Mouse (Mus musculus) forebrain, embryonic 15.5 days (tissue): Measurements from ENCODE around the gene Snx4. TPM values are rescaled to one million over a fixed set of nuclear protein-coding genes. Genes with fewer than 3 reads are reported as not detected.

Source experiments
- ATAC-seq: fragments of 200-750 bp; cut with Nextera tagmentation; replicated peaks from 2 replicates; pipeline ENCODE4 v1.8.0; 2017; ENCODE audit warnings: mild to moderate bottlenecking, moderate TSS enrichment, moderate library complexity
- H3K27ac ChIP-seq: fragments of 300-500 bp; sonication (generic); replicated peaks from 2 replicates; pipeline ENCODE4 v1.5.1; 2015; ENCODE audit warnings: mild to moderate bottlenecking, inconsistent platforms
- H3K27me3 ChIP-seq: fragments of 300-500 bp; sonication (generic); 2 replicates; pipeline ENCODE4 v1.6.1; 2015; ENCODE audit warnings: inconsistent platforms
- H3K36me3 ChIP-seq: fragments of 300-500 bp; sonication (generic); 2 replicates; pipeline ENCODE4 v1.6.1; 2015; ENCODE audit warnings: mild to moderate bottlenecking, inconsistent platforms
- H3K4me1 ChIP-seq: fragments of 300-500 bp; sonication (generic); 2 replicates; pipeline ENCODE4 v1.6.1; 2015; ENCODE audit warnings: inconsistent platforms
- H3K4me2 ChIP-seq: fragments of 300-500 bp; sonication (generic); replicated peaks from 2 replicates; pipeline ENCODE4 v1.6.1; 2015; ENCODE audit warnings: mild to moderate bottlenecking, inconsistent platforms
- H3K4me3 ChIP-seq: fragments of 300-500 bp; sonication (generic); 2 replicates; pipeline ENCODE4 v1.5.1; 2015; ENCODE audit warnings: mild to moderate bottlenecking, inconsistent platforms
- H3K9ac ChIP-seq: fragments of 300-500 bp; sonication (generic); replicated peaks from 2 replicates; pipeline ENCODE4 v1.6.1; 2015; ENCODE audit warnings: mild to moderate bottlenecking, inconsistent platforms
- H3K9me3 ChIP-seq: fragments of 300-500 bp; sonication (generic); 2 replicates; pipeline ENCODE4 v1.6.1; 2016; ENCODE audit warnings: inconsistent platforms
- WGBS: fragments of 180-500 bp; shearing (Covaris S2); methylation state at CpG from one replicate; pipeline ENCODE4 v1.1.7; 2015; ENCODE audit warnings: mixed read lengths; 5-methylcytosine and 5-hydroxymethylcytosine counted together
- polyA plus RNA-seq: library from polyadenylated mRNA; unstranded; fragments of >200 nt; fragmentation: Nextera tagmentation; extraction: Ambion mirVana; gene quantifications from 2 replicates; pipeline ENCODE4 v1.2.1, GENCODE M21; 2015

Snx4 gene
- polyA plus RNA-seq, 1 experiment from 2014 or later: 79.4 TPM

GRCm38 (mm10) chr16:33289981-33290380, 38.7 kb downstream of the Snx4 start:
- Histone ChIP-seq H3K4me1 (no peaks in the 10 kb centered on the region), H3K4me3 (no peak overlapping the region), H3K4me2 (no peak overlapping the region), H3K27ac (no peak overlapping the region), H3K9me3 (no peaks in the 10 kb centered on the region), H3K9ac (no peak overlapping the region), H3K27me3 (no peaks in the 10 kb centered on the region), H3K36me3 (peaks cover 87% of the 10 kb centered on the region)
- ATAC-seq: no peak
- 86% methylated on average over 7 of the region's 7 CpGs for WGBS

GRCm38 (mm10) chr16:33292241-33292640, 41.0 kb downstream of the Snx4 start:
- Histone ChIP-seq H3K36me3 (peaks cover 89% of the 10 kb centered on the region), H3K27ac (no peak overlapping the region), H3K4me1 (no peaks in the 10 kb centered on the region), H3K4me2 (no peak overlapping the region), H3K9ac (no peak overlapping the region), H3K9me3 (no peaks in the 10 kb centered on the region), H3K4me3 (no peak overlapping the region), H3K27me3 (no peaks in the 10 kb centered on the region)
- no peak for ATAC-seq
- 97% methylated on average over 7 of the region's 7 CpGs for WGBS

GRCm38 (mm10) chr16:33294681-33295080, 43.4 kb downstream of the Snx4 start:
- H3K27me3 ChIP-seq: no peaks in the 10 kb centered on the region
- H3K4me2 ChIP-seq: no peak overlapping the region
- ATAC-seq: no peak
- peaks cover 81% of the 10 kb centered on the region for H3K36me3 ChIP-seq
- no peak overlapping the region for H3K27ac ChIP-seq
- WGBS: 93% methylated on average over 7 of the region's 7 CpGs
- no peaks in the 10 kb centered on the region for H3K4me1 ChIP-seq
- H3K9me3 ChIP-seq: no peaks in the 10 kb centered on the region
- no peak overlapping the region for H3K9ac ChIP-seq
- H3K4me3 ChIP-seq: no peak overlapping the region

DNA sequence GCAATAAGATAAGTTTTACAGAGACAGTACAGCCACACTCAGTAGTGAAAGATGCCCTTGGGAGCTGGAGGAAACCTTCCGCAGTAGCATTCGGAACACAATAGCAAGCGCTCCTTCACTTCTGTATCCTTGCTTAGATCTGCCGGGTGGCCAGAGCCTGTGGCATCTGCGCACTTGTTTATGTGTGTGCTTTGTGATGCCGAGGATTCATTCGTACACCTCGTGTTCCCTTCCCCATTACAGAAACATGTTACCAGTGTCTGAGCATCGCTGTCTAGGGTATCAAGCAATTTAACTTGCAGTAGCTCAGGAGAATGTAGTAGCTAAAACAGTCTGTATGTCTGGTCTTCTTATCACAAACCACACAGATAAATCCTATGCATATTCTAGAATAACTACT, 44.1 kb downstream of the Snx4 start:
- Histone ChIP-seq H3K27ac (no peak overlapping the region), H3K27me3 (no peaks in the 10 kb centered on the region), H3K4me3 (no peak overlapping the region), H3K4me2 (no peak overlapping the region), H3K9me3 (no peaks in the 10 kb centered on the region), H3K36me3 (peaks cover 78% of the 10 kb centered on the region), H3K4me1 (no peaks in the 10 kb centered on the region), H3K9ac (no peak overlapping the region)
- 95% methylated on average over 9 of the region's 9 CpGs for WGBS
- no peak for ATAC-seq

DNA sequence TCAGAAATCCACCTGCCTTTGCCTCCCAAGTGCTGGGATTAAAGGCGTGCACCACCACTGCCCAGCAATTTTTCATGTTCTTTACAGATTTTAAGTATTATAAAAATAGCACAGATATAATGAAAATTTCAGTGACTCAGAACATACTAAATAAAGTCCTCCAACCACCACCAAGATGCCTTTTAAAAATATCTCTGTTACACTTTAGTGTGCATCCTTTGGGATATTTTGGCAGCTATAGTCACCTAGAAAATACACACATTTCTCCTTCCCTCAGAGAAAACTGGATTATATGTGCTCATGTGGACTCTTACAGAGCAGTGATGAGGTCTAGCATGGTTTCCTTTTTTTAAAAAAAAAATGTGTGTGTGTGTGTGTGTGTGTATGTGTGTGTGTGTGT, 46.3 kb downstream of the Snx4 start:
- no peak for ATAC-seq
- H3K4me1 ChIP-seq: no peaks in the 10 kb centered on the region
- peaks cover 60% of the 10 kb centered on the region for H3K36me3 ChIP-seq
- H3K9me3 ChIP-seq: no peaks in the 10 kb centered on the region
- H3K27me3 ChIP-seq: no peaks in the 10 kb centered on the region
- 97% methylated on average over 1 of the region's 1 CpGs for WGBS
- no peak overlapping the region for H3K9ac ChIP-seq
- no peak overlapping the region for H3K4me2 ChIP-seq
- H3K27ac ChIP-seq: no peak overlapping the region
- H3K4me3 ChIP-seq: no peak overlapping the region

- Histone ChIP-seq H3K27ac (no peak overlapping the region), H3K36me3 (peaks cover 8% of the 10 kb centered on the region; the same call in 1 of the 2 replicates), H3K4me3 (no peak overlapping the region), H3K4me1 (no peaks in the 10 kb centered on the region), H3K27me3 (no peaks in the 10 kb centered on the region), H3K9ac (no peak overlapping the region), H3K4me2 (no peak overlapping the region), H3K9me3 (no peaks in the 10 kb centered on the region)
- 13% methylated on average over 4 of the region's 4 CpGs for WGBS
- ATAC-seq: peak; percentile 63
Measured at GRCm38 (mm10) chr16:33306633-33307070, 55.4 kb downstream of the Snx4 start.

- 71% methylated on average over 7 of the region's 7 CpGs for WGBS
- Histone ChIP-seq H3K36me3 (peaks cover 8% of the 10 kb centered on the region; the same call in 1 of the 2 replicates), H3K4me3 (no peak overlapping the region), H3K27ac (no peak overlapping the region), H3K4me2 (no peak overlapping the region), H3K4me1 (no peaks in the 10 kb centered on the region), H3K9ac (0 out of 2 replicates have a peak overlapping the region, but pooled peaks have one; percentile 10), H3K9me3 (no peaks in the 10 kb centered on the region), H3K27me3 (no peaks in the 10 kb centered on the region)
- ATAC-seq: peak; percentile 41; the same call in 1 of the 2 replicates
Measured at GRCm38 (mm10) chr16:33307761-33308160, 56.5 kb downstream of the Snx4 start.

- no peak overlapping the region for H3K4me2 ChIP-seq
- H3K9me3 ChIP-seq: no peaks in the 10 kb centered on the region
- WGBS: 71% methylated on average over 3 of the region's 3 CpGs
- H3K4me1 ChIP-seq: no peaks in the 10 kb centered on the region
- ATAC-seq: no peak
- H3K36me3 ChIP-seq: peaks cover 8% of the 10 kb centered on the region; the same call in 1 of the 2 replicates
- no peaks in the 10 kb centered on the region for H3K27me3 ChIP-seq
- no peak overlapping the region for H3K4me3 ChIP-seq
- H3K27ac ChIP-seq: no peak overlapping the region
- no peak overlapping the region for H3K9ac ChIP-seq
Measured at GRCm38 (mm10) chr16:33309066-33309465, 57.8 kb downstream of the Snx4 start.

DNA sequence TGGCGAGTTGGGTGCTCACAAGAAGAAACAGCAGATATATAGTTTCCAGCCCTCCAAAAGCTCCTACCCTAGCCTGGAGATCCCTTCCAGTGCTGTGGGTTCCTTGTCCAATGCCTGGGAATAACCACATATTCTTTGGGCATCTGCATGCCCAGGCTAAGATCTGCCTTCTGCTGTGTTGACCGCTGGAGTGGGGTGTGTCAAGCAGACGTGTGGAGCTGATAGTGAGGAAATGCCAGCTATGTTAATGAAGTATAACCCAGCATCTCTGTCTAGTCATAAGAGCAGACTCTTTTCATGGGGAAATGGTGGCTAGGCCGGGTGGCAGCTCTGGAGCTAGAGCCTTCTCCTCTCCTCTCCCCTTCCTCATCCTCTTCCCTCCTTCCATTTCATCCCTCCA, 64.4 kb downstream of the Snx4 start:
- Histone ChIP-seq H3K4me1 (no peaks in the 10 kb centered on the region), H3K36me3 (no peaks in the 10 kb centered on the region), H3K27ac (no peak overlapping the region), H3K4me3 (no peak overlapping the region), H3K27me3 (no peaks in the 10 kb centered on the region), H3K4me2 (no peak overlapping the region), H3K9ac (no peak overlapping the region), H3K9me3 (no peaks in the 10 kb centered on the region)
- ATAC-seq: no peak
- 93% methylated on average over 4 of the region's 4 CpGs for WGBS

DNA sequence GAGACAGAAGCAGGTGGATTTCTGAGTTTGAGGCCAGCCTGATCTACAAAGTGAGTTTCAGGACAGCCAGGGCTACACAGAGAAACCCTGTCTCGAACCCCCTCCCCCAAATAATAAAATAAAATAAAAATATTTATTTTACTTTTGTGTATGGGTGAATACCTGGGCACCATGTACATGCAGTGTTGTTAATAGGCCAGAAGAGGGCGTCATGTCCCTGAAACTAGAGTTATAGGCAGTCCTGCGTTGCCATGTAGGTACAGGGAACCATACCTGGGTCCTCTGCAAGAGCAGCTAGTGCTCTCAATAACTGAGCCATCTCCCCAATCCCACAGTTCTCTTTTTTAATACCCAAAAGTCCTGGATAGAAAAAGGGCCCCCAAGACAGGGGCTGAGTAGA, 66.4 kb downstream of the Snx4 start:
- 72% methylated on average over 3 of the region's 3 CpGs for WGBS
- Histone ChIP-seq H3K9me3 (no peaks in the 10 kb centered on the region), H3K4me1 (no peaks in the 10 kb centered on the region), H3K27ac (no peak overlapping the region), H3K4me2 (no peak overlapping the region), H3K36me3 (no peaks in the 10 kb centered on the region), H3K9ac (no peak overlapping the region), H3K27me3 (no peaks in the 10 kb centered on the region), H3K4me3 (no peak overlapping the region)
- no peak for ATAC-seq

DNA sequence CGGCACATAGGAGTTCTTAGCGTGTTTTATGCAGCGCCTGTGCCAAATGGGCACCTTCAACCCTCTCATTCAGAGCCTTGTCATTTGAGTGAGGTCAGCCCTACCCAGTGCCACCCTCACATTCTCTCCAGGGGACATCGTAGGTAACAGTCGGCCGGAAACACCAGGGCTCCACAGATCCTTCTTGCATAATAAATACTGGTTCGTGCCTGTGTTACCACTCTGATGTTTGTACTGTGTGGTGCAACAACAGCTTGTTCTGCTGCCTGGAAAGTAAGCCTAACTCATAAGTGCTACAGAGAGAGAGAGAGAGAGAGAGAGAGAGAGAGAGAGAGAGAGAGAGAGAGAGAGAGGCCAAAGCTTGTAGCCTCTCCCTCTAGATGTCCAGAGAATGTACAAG, 66.8 kb downstream of the Snx4 start:
- ATAC-seq: no peak
- H3K27me3 ChIP-seq: no peaks in the 10 kb centered on the region
- no peak overlapping the region for H3K4me2 ChIP-seq
- H3K27ac ChIP-seq: no peak overlapping the region
- H3K9ac ChIP-seq: no peak overlapping the region
- 92% methylated on average over 7 of the region's 7 CpGs for WGBS
- H3K4me3 ChIP-seq: no peak overlapping the region
- no peaks in the 10 kb centered on the region for H3K36me3 ChIP-seq
- H3K9me3 ChIP-seq: no peaks in the 10 kb centered on the region
- no peaks in the 10 kb centered on the region for H3K4me1 ChIP-seq

GRCm38 (mm10) chr16:33325704-33326455, 74.6 kb downstream of the Snx4 start:
- peaks cover 10% of the 10 kb centered on the region; the same call in 1 of the 2 replicates for H3K4me1 ChIP-seq
- H3K27ac ChIP-seq: no peak overlapping the region
- H3K9ac ChIP-seq: no peak overlapping the region
- no peaks in the 10 kb centered on the region for H3K9me3 ChIP-seq
- 8% methylated on average over 12 of the region's 12 CpGs for WGBS
- H3K27me3 ChIP-seq: no peaks in the 10 kb centered on the region
- H3K4me3 ChIP-seq: no peak overlapping the region
- no peak overlapping the region for H3K4me2 ChIP-seq
- ATAC-seq: peak; percentile 48; the same call in 1 of the 2 replicates
- no peaks in the 10 kb centered on the region for H3K36me3 ChIP-seq

- ATAC-seq: no peak
- H3K4me2 ChIP-seq: no peak overlapping the region
- no peak overlapping the region for H3K9ac ChIP-seq
- no peaks in the 10 kb centered on the region for H3K27me3 ChIP-seq
- 34% methylated on average over 9 of the region's 9 CpGs for WGBS
- H3K4me1 ChIP-seq: peaks cover 10% of the 10 kb centered on the region; the same call in 1 of the 2 replicates
- no peak overlapping the region for H3K4me3 ChIP-seq
- no peak overlapping the region for H3K27ac ChIP-seq
- H3K36me3 ChIP-seq: no peaks in the 10 kb centered on the region
- H3K9me3 ChIP-seq: no peaks in the 10 kb centered on the region
Measured at GRCm38 (mm10) chr16:33326589-33326988, 75.3 kb downstream of the Snx4 start.
